Mouse (Mus musculus) E14TG2a.4 (cell line): Measurements from ENCODE around the gene Gm47996.

Source experiments
- CTCF ChIP-seq: conservative IDR thresholded peaks from 2 replicates; pipeline ENCODE4 v1.5.1; 2014; ENCODE audit warnings: low read length
- POU5F1 ChIP-seq: IDR thresholded peaks from 2 replicates; pipeline ENCODE4 v1.6.1; 2014; ENCODE audit warnings: low read length, borderline replicate concordance

DNA sequence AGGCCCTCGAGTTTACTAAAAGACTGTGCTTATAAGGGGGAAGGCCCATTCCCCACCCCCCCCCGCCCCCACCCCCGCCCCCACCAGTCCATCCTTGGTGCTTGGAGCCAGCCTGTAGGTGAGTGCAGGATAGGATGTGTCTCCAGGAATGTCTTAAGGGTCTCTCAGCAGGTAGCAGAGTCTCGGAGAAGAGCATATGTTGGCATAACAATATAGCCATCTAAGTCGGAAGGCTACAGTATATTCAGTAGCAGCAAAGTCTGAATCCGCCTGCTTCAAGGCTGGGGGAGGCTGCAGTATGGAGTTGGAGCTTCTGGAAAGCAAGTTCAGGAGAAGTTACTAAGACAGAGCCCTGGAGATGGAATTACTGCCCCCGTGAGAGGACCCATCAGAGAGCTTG is 10.2 kb downstream of the Gm47996 start:
- TF ChIP-seq CTCF (no peak), POU5F1 (peak; percentile 69; the same call in 1 of the 2 replicates)
